Mouse (Mus musculus) midbrain, embryonic 14.5 days (tissue): Measurements from ENCODE around the gene Myo16. TPM values are rescaled to one million over a fixed set of nuclear protein-coding genes. Genes with fewer than 3 reads are reported as not detected.

Source experiments
- ATAC-seq: fragments of 200-750 bp; cut with Nextera tagmentation; 2 replicates; pipeline ENCODE4 v1.8.0; 2017; ENCODE audit warnings: moderate number of reproducible peaks, moderate library complexity; ENCODE audit not compliant: low FRiP score, low TSS enrichment
- DNase-seq: peaks from one replicate; pipeline ENCODE4 v3.0.0-alpha.2; 2015
- H3K27ac ChIP-seq: fragments of 300-500 bp; sonication (generic); replicated peaks from 2 replicates; pipeline ENCODE4 v1.5.1; 2014; ENCODE audit warnings: mild to moderate bottlenecking, low read depth, low read length, moderate library complexity
- H3K27me3 ChIP-seq: fragments of 300-500 bp; sonication (generic); 2 replicates; pipeline ENCODE4 v1.6.1; 2014; ENCODE audit warnings: low read length, control low read depth, mixed read lengths; ENCODE audit not compliant: control insufficient read depth, insufficient read depth
- H3K36me3 ChIP-seq: fragments of 300-500 bp; sonication (generic); 2 replicates; pipeline ENCODE4 v1.6.1; 2014; ENCODE audit warnings: low read length, control low read depth; ENCODE audit not compliant: control insufficient read depth, insufficient read depth
- H3K4me1 ChIP-seq: fragments of 300-500 bp; sonication (generic); 2 replicates; pipeline ENCODE4 v1.6.1; 2014; ENCODE audit warnings: mild to moderate bottlenecking, antibody characterized with exemption, low read length, control low read depth; ENCODE audit not compliant: control insufficient read depth, insufficient read depth
- H3K4me2 ChIP-seq: fragments of 300-500 bp; sonication (generic); 2 replicates; pipeline ENCODE4 v1.6.1; 2014; ENCODE audit warnings: mild to moderate bottlenecking, low read length, moderate library complexity
- H3K4me3 ChIP-seq: fragments of 300-500 bp; sonication (generic); replicated peaks from 2 replicates; pipeline ENCODE4 v1.5.1; 2014; ENCODE audit warnings: low read depth, low read length
- H3K9ac ChIP-seq: fragments of 300-500 bp; sonication (generic); replicated peaks from 2 replicates; pipeline ENCODE4 v1.6.1; 2014; ENCODE audit warnings: mild to moderate bottlenecking, low read length, moderate library complexity
- H3K9me3 ChIP-seq: fragments of 300-500 bp; sonication (generic); 2 replicates; pipeline ENCODE4 v1.6.1; 2016; ENCODE audit warnings: low read length, control low read depth, mixed read lengths; ENCODE audit not compliant: control insufficient read depth
- WGBS: fragments of 180-500 bp; shearing (Covaris S2); extraction: QIAGEN DNeasy Blood & Tissue Kit; methylation state at CpG from one replicate; pipeline ENCODE4 v1.1.7; 2014; 5-methylcytosine and 5-hydroxymethylcytosine counted together
- polyA plus RNA-seq: library from polyadenylated mRNA; unstranded; fragments of >200 nt; fragmentation: Nextera tagmentation; extraction: Ambion mirVana; gene quantifications from 2 replicates; pipeline ENCODE4 v1.2.1, GENCODE M21; 2014

Myo16 gene
- polyA plus RNA-seq, 1 experiment from 2014 or later, result 6.1 TPM

GRCm38 (mm10) chr8:10521463-10521862, 367.8 kb downstream of the Myo16 start:
- no peaks in the 10 kb centered on the region for H3K36me3 ChIP-seq
- no peak overlapping the region for H3K9ac ChIP-seq
- ATAC-seq (no peak), DNase-seq (no peak)
- 83% methylated on average over 4 of the region's 4 CpGs for WGBS
- no peak overlapping the region for H3K27ac ChIP-seq
- peaks cover under 1% of the 10 kb centered on the region; the same call in 1 of the 2 replicates for H3K4me1 ChIP-seq
- H3K9me3 ChIP-seq, result no peaks in the 10 kb centered on the region
- no peak overlapping the region for H3K4me3 ChIP-seq
- no peak overlapping the region for H3K4me2 ChIP-seq
- no peaks in the 10 kb centered on the region for H3K27me3 ChIP-seq

- DNase-seq (no peak), ATAC-seq (no peak)
- WGBS, result 52% methylated on average over 4 of the region's 4 CpGs
- H3K27ac ChIP-seq, result no peak overlapping the region
- H3K4me1 ChIP-seq, result peaks cover 6% of the 10 kb centered on the region; the same call in 1 of the 2 replicates
- H3K36me3 ChIP-seq, result no peaks in the 10 kb centered on the region
- no peaks in the 10 kb centered on the region for H3K9me3 ChIP-seq
- no peaks in the 10 kb centered on the region for H3K27me3 ChIP-seq
- no peak overlapping the region for H3K4me2 ChIP-seq
- no peak overlapping the region for H3K9ac ChIP-seq
- no peak overlapping the region for H3K4me3 ChIP-seq
Observed at GRCm38 (mm10) chr8:10525686-10526085, 372.0 kb downstream of the Myo16 start.

- no peak overlapping the region for H3K27ac ChIP-seq
- DNase-seq (peak; percentile 67), ATAC-seq (no peak)
- peaks cover 6% of the 10 kb centered on the region; the same call in 1 of the 2 replicates for H3K4me1 ChIP-seq
- no peak overlapping the region for H3K4me2 ChIP-seq
- no peaks in the 10 kb centered on the region for H3K36me3 ChIP-seq
- H3K9ac ChIP-seq, result no peak overlapping the region
- H3K27me3 ChIP-seq, result no peaks in the 10 kb centered on the region
- H3K4me3 ChIP-seq, result no peak overlapping the region
- no peaks in the 10 kb centered on the region for H3K9me3 ChIP-seq
- 70% methylated on average over 5 of the region's 5 CpGs for WGBS
Observed at GRCm38 (mm10) chr8:10526616-10527015, 372.9 kb downstream of the Myo16 start.

GRCm38 (mm10) chr8:10534619-10535286, 381.0 kb downstream of the Myo16 start:
- no peaks in the 10 kb centered on the region for H3K36me3 ChIP-seq
- H3K9me3 ChIP-seq, result no peaks in the 10 kb centered on the region
- DNase-seq (peak; percentile 59), ATAC-seq (no peak)
- no peaks in the 10 kb centered on the region for H3K27me3 ChIP-seq
- no peak overlapping the region for H3K4me3 ChIP-seq
- H3K4me1 ChIP-seq, result 0 out of 2 replicates have a peak, but pooled peaks cover 5% of the 10 kb centered on the region
- H3K9ac ChIP-seq, result no peak overlapping the region
- H3K27ac ChIP-seq, result no peak overlapping the region
- no peak overlapping the region for H3K4me2 ChIP-seq
- 29% methylated on average over 16 of the region's 16 CpGs for WGBS

- H3K27ac ChIP-seq, result no peak overlapping the region
- H3K27me3 ChIP-seq, result no peaks in the 10 kb centered on the region
- H3K9me3 ChIP-seq, result no peaks in the 10 kb centered on the region
- no peak overlapping the region for H3K9ac ChIP-seq
- no peak for DNase-seq
- H3K4me3 ChIP-seq, result no peak overlapping the region
- no peak for ATAC-seq
- no peaks in the 10 kb centered on the region for H3K36me3 ChIP-seq
- 0 out of 2 replicates have a peak, but pooled peaks cover 5% of the 10 kb centered on the region for H3K4me1 ChIP-seq
- H3K4me2 ChIP-seq, result no peak overlapping the region
- 67% methylated on average over 6 of the region's 6 CpGs for WGBS
Observed at GRCm38 (mm10) chr8:10538319-10538718, 384.6 kb downstream of the Myo16 start.

- 78% methylated on average over 4 of the region's 4 CpGs for WGBS
Observed at GRCm38 (mm10) chr8:10539665-10540064, 386.0 kb downstream of the Myo16 start.

GRCm38 (mm10) chr8:10545890-10546289, 392.2 kb downstream of the Myo16 start:
- no peak overlapping the region for H3K4me3 ChIP-seq
- 87% methylated on average over 3 of the region's 3 CpGs for WGBS
- ATAC-seq (no peak), DNase-seq (no peak)
- H3K9me3 ChIP-seq, result no peaks in the 10 kb centered on the region; the same call in 1 of the 2 replicates
- H3K9ac ChIP-seq, result no peak overlapping the region
- H3K27me3 ChIP-seq, result no peaks in the 10 kb centered on the region
- H3K4me2 ChIP-seq, result no peak overlapping the region
- no peaks in the 10 kb centered on the region for H3K36me3 ChIP-seq
- H3K4me1 ChIP-seq, result no peaks in the 10 kb centered on the region
- H3K27ac ChIP-seq, result no peak overlapping the region

More at GRCm38 (mm10) chr8:10539665-10540064, 386.0 kb downstream of the Myo16 start:
- H3K4me1 ChIP-seq, result 0 out of 2 replicates have a peak, but pooled peaks cover 3% of the 10 kb centered on the region
- H3K9me3 ChIP-seq, result no peaks in the 10 kb centered on the region; the same call in 1 of the 2 replicates
- no peak overlapping the region for H3K4me3 ChIP-seq
- no peak overlapping the region for H3K27ac ChIP-seq
- no peak overlapping the region for H3K4me2 ChIP-seq
- ATAC-seq (no peak), DNase-seq (no peak)
- no peaks in the 10 kb centered on the region for H3K36me3 ChIP-seq
- no peaks in the 10 kb centered on the region for H3K27me3 ChIP-seq
- H3K9ac ChIP-seq, result no peak overlapping the region

GRCm38 (mm10) chr8:10546519-10546918, 392.8 kb downstream of the Myo16 start:
- no peak overlapping the region for H3K27ac ChIP-seq
- DNase-seq (no peak), ATAC-seq (no peak)
- no peak overlapping the region for H3K4me2 ChIP-seq
- 90% methylated on average over 8 of the region's 8 CpGs for WGBS
- no peaks in the 10 kb centered on the region; the same call in 1 of the 2 replicates for H3K9me3 ChIP-seq
- H3K36me3 ChIP-seq, result no peaks in the 10 kb centered on the region
- no peak overlapping the region for H3K9ac ChIP-seq
- no peaks in the 10 kb centered on the region for H3K4me1 ChIP-seq
- no peaks in the 10 kb centered on the region for H3K27me3 ChIP-seq
- H3K4me3 ChIP-seq, result no peak overlapping the region

GRCm38 (mm10) chr8:10548003-10548584, 394.4 kb downstream of the Myo16 start:
- Histone ChIP-seq H3K27ac (no peak overlapping the region), H3K4me3 (no peak overlapping the region), H3K9me3 (no peaks in the 10 kb centered on the region; the same call in 1 of the 2 replicates), H3K4me1 (no peaks in the 10 kb centered on the region), H3K9ac (no peak overlapping the region), H3K27me3 (no peaks in the 10 kb centered on the region), H3K36me3 (no peaks in the 10 kb centered on the region), H3K4me2 (no peak overlapping the region)
- no peak for ATAC-seq
- WGBS, result 49% methylated on average over 9 of the region's 9 CpGs
- DNase-seq, result no peak
